ENCODE assay signal across 9 mouse cellular contexts in genomic region chr8:11755873-11756272, GRCm38 (mm10). TPM values are rescaled to one million over a fixed set of nuclear protein-coding genes. Genes with fewer than 3 reads are reported as not detected.
DNase-seq lines count a peak whose midpoint lies in the region; ATAC-seq lines count a peak whose summit lies in the region.
"Had no signal": no experiment of that assay in that cellular context is flagged by ENCODE, and none has a peak within 500 bp of the region (broad histone marks: within the 10 kb centered on the region; RNA-seq: fewer than 3 reads in every experiment).

No protein-coding gene starts in this region.

- H3K4me2 ChIP-seq in midbrain, embryonic 11.5 days, result no peak overlapping the region
- H3K4me2 ChIP-seq in midbrain, embryonic 15.5 days, result no peak overlapping the region
- H3K4me2 ChIP-seq in neural tube, embryonic 11.5 days (ENCODE audit: low read depth), result no peak overlapping the region
- H3K4me2 ChIP-seq: heart, embryonic 13.5 days had no signal

- H3K9ac ChIP-seq in midbrain, embryonic 11.5 days (ENCODE audit: low read length), result no peak overlapping the region
- H3K9ac ChIP-seq in midbrain, embryonic 15.5 days, result no peak overlapping the region
- H3K9ac ChIP-seq in neural tube, embryonic 11.5 days (ENCODE audit: low read length), result no peak overlapping the region
- H3K9ac ChIP-seq: heart, embryonic 13.5 days had no signal

- peak; percentile 97 for DNase-seq in midbrain, embryonic 11.5 days (ENCODE audit: low spot score, missing footprints)
- peak; percentile 84 for DNase-seq in NIH3T3 (ENCODE audit: low read depth)
- peak; percentile 89 for DNase-seq in cerebellum, adult 9-10 months
- peak; percentile 59 to 78 for DNase-seq in left cerebral cortex, postnatal 25 days (ENCODE audit: low spot score in 2 of 2)
- DNase-seq in neural tube, embryonic 11.5 days (ENCODE audit: low spot score), result peak; percentile 51
- peak; percentile 82 for DNase-seq in thymus, postnatal 4 days

- intact Hi-C loops in left cerebral cortex, postnatal 25 days (cut with DNase I), result loop anchor here (2.0 to 5.0 kb wide), 2 partner anchors 169 to 186 kb away; no protein-coding TSS in a partner anchor

- H3K9me3 ChIP-seq in midbrain, embryonic 11.5 days (ENCODE audit: control insufficient read depth, low read length), result no peaks in the 10 kb centered on the region
- no peaks in the 10 kb centered on the region for H3K9me3 ChIP-seq in midbrain, embryonic 15.5 days
- H3K9me3 ChIP-seq in neural tube, embryonic 11.5 days (ENCODE audit: control insufficient read depth, low read length), result no peaks in the 10 kb centered on the region
- H3K9me3 ChIP-seq: heart, embryonic 13.5 days had no signal

- no peak overlapping the region for H3K4me3 ChIP-seq in midbrain, embryonic 11.5 days (ENCODE audit: low read depth, low read length)
- no peak overlapping the region for H3K4me3 ChIP-seq in midbrain, embryonic 15.5 days
- H3K4me3 ChIP-seq in neural tube, embryonic 11.5 days (ENCODE audit: low read depth, low read length), result no peak overlapping the region
- H3K4me3 ChIP-seq: heart, embryonic 13.5 days had no signal

- WGBS in midbrain, embryonic 11.5 days, result 23% methylated on average over 5 of the region's 5 CpGs
- WGBS in midbrain, embryonic 15.5 days, result 18% methylated on average over 5 of the region's 5 CpGs
- WGBS in neural tube, embryonic 11.5 days, result 16% methylated on average over 5 of the region's 5 CpGs

- no peaks in the 10 kb centered on the region for H3K36me3 ChIP-seq in midbrain, embryonic 11.5 days (ENCODE audit: control insufficient read depth, insufficient read depth, low read length)
- no peaks in the 10 kb centered on the region for H3K36me3 ChIP-seq in midbrain, embryonic 15.5 days (replicated peaks)
- no peaks in the 10 kb centered on the region for H3K36me3 ChIP-seq in neural tube, embryonic 11.5 days (ENCODE audit: control insufficient read depth, insufficient read depth, low read length)

- H3K27me3 ChIP-seq in midbrain, embryonic 11.5 days (ENCODE audit: control insufficient read depth, insufficient read depth, low read length), result no peaks in the 10 kb centered on the region
- H3K27me3 ChIP-seq in midbrain, embryonic 15.5 days (replicated peaks), result no peaks in the 10 kb centered on the region
- H3K27me3 ChIP-seq in neural tube, embryonic 11.5 days (ENCODE audit: control insufficient read depth, insufficient read depth, low read length), result no peaks in the 10 kb centered on the region
- H3K27me3 ChIP-seq: heart, embryonic 13.5 days had no signal

- H3K27ac ChIP-seq in midbrain, embryonic 11.5 days (ENCODE audit: low read depth, low read length), result no peak overlapping the region
- H3K27ac ChIP-seq in midbrain, embryonic 15.5 days, result no peak overlapping the region
- no peak overlapping the region for H3K27ac ChIP-seq in neural tube, embryonic 11.5 days (ENCODE audit: low read depth, low read length)
- H3K27ac ChIP-seq: heart, embryonic 13.5 days had no signal

- ATAC-seq in midbrain, embryonic 11.5 days (ENCODE audit: low FRiP score), result no peak
- ATAC-seq in midbrain, embryonic 15.5 days (replicated peaks), result no peak
- ATAC-seq in granulocyte monocyte progenitor cell, adult 5-6 weeks (replicated peaks; ENCODE audit: poor library complexity, severe bottlenecking), result peak; percentile 32; the same call in 1 of the 2 replicates
- no peak for ATAC-seq in neural tube, embryonic 11.5 days (ENCODE audit: insufficient read depth, low FRiP score, low TSS enrichment)

- H3K4me1 ChIP-seq in midbrain, embryonic 11.5 days (ENCODE audit: control insufficient read depth, insufficient read depth, low read length), result peaks cover 14% of the 10 kb centered on the region
- peaks cover 28% of the 10 kb centered on the region for H3K4me1 ChIP-seq in midbrain, embryonic 15.5 days
- peaks cover 11% of the 10 kb centered on the region for H3K4me1 ChIP-seq in neural tube, embryonic 11.5 days (ENCODE audit: control insufficient read depth, insufficient read depth, low read length)

RNA-seq across cellular contexts. Expression of gene Arhgef7, which starts 28.4 kb away (rescaled TPM):
- polyA plus RNA-seq in midbrain, embryonic 11.5 days (2014; fragmentation: Nextera tagmentation; extraction: Ambion mirVana), result 51.4 and 56.8 TPM in 2 replicates
- polyA plus RNA-seq in midbrain, embryonic 15.5 days (2015; fragmentation: Nextera tagmentation; extraction: Ambion mirVana), result 87.6 and 87.7 TPM in 2 replicates
- total RNA-seq in granulocyte monocyte progenitor cell, adult 5-6 weeks (2014; fragmentation: Nextera tagmentation), result 33.9 and 40.2 TPM in 2 replicates
- total RNA-seq in granulocyte monocyte progenitor cell, adult 5-6 weeks (2017), result 14.4 and 19.8 TPM in 2 replicates
- 100 to 1,000 TPM; 137 to 142 TPM for total RNA-seq in left cerebral cortex, postnatal 25 days (2021)
- polyA plus RNA-seq in neural tube, embryonic 11.5 days (2014; fragmentation: Nextera tagmentation; extraction: Ambion mirVana), result 66.5 and 71.1 TPM in 2 replicates

RNA-seq across cellular contexts. Expression of gene 1700016D06Rik, which starts 55.0 kb away (rescaled TPM):
- not detected in 2 replicates for polyA plus RNA-seq in midbrain, embryonic 11.5 days (2014; fragmentation: Nextera tagmentation; extraction: Ambion mirVana)
- 0.24 TPM in 1 of 2 replicates, not detected in the other for polyA plus RNA-seq in midbrain, embryonic 15.5 days (2015; fragmentation: Nextera tagmentation; extraction: Ambion mirVana)
- total RNA-seq in granulocyte monocyte progenitor cell, adult 5-6 weeks (2014; fragmentation: Nextera tagmentation), result not detected in 2 replicates
- not detected in 2 replicates for total RNA-seq in granulocyte monocyte progenitor cell, adult 5-6 weeks (2017)
- not detected for total RNA-seq in left cerebral cortex, postnatal 25 days (2021)
- not detected in 2 replicates for polyA plus RNA-seq in neural tube, embryonic 11.5 days (2014; fragmentation: Nextera tagmentation; extraction: Ambion mirVana)
- polyA plus RNA-seq: heart, embryonic 13.5 days had no signal
